Mouse (Mus musculus) heart, embryonic 12.5 days (tissue): ENCODE data around the gene Apc2. TPM values are rescaled to one million over a fixed set of nuclear protein-coding genes. Genes with fewer than 3 reads are reported as not detected.
A peak's percentile ranks its signal among the peaks of the same experiment; 100 is the strongest.

Source experiments
- ATAC-seq: fragments of 200-750 bp; cut with Nextera tagmentation; 2 replicates; pipeline ENCODE4 v1.8.0; 2017; ENCODE audit warnings: moderate TSS enrichment, moderate library complexity; ENCODE audit not compliant: insufficient number of reproducible peaks, low FRiP score
- H3K27ac ChIP-seq: fragments of 300-500 bp; sonication (generic); 2 replicates; pipeline ENCODE4 v1.5.1; 2016; ENCODE audit warnings: mild to moderate bottlenecking, moderate library complexity; ENCODE audit not compliant: poor library complexity, severe bottlenecking
- H3K27me3 ChIP-seq: fragments of 300-500 bp; sonication (generic); replicated peaks from 2 replicates; pipeline ENCODE4 v1.6.1; 2016; ENCODE audit warnings: mild to moderate bottlenecking, moderate library complexity
- H3K36me3 ChIP-seq: fragments of 300-500 bp; sonication (generic); 2 replicates; pipeline ENCODE4 v1.6.1; 2016; ENCODE audit warnings: mild to moderate bottlenecking, moderate library complexity
- H3K4me1 ChIP-seq: fragments of 300-500 bp; sonication (generic); replicated peaks from 2 replicates; pipeline ENCODE4 v1.6.1; 2016; ENCODE audit warnings: mild to moderate bottlenecking
- H3K4me2 ChIP-seq: fragments of 300-500 bp; sonication (generic); 2 replicates; pipeline ENCODE4 v1.6.1; 2016; ENCODE audit warnings: mild to moderate bottlenecking, moderate library complexity
- H3K4me3 ChIP-seq: fragments of 300-500 bp; sonication (generic); 2 replicates; pipeline ENCODE4 v1.5.1; 2016; ENCODE audit warnings: mild to moderate bottlenecking
- H3K9ac ChIP-seq: fragments of 300-500 bp; sonication (generic); 2 replicates; pipeline ENCODE4 v1.6.1; 2016; ENCODE audit warnings: mild to moderate bottlenecking, moderate library complexity
- H3K9me3 ChIP-seq: fragments of 300-500 bp; sonication (generic); replicated peaks from 2 replicates; pipeline ENCODE4 v1.6.1; 2016; ENCODE audit warnings: mild to moderate bottlenecking, moderate library complexity
- WGBS: fragments of 180-500 bp; shearing (Covaris S2); methylation state at CpG from one replicate; pipeline ENCODE4 v1.1.7; 2016; 5-methylcytosine and 5-hydroxymethylcytosine counted together
- polyA plus RNA-seq: library from polyadenylated mRNA; unstranded; fragments of >200 nt; fragmentation: Nextera tagmentation; extraction: Ambion mirVana; gene quantifications from 2 replicates; pipeline ENCODE4 v1.2.1, GENCODE M21; 2016

Gene Apc2
- polyA plus RNA-seq, 1 experiment from 2014 or later = 1.4 TPM

- Histone ChIP-seq H3K27me3 (no peaks in the 10 kb centered on the region), H3K4me2 (no peak overlapping the region), H3K36me3 (peaks cover 96% of the 10 kb centered on the region), H3K9me3 (no peaks in the 10 kb centered on the region), H3K4me1 (peaks cover 22% of the 10 kb centered on the region), H3K4me3 (no peak overlapping the region), H3K9ac (peak overlapping the region; percentile 49; the same call in 1 of the 2 replicates), H3K27ac (peak overlapping the region; percentile 20; the same call in 1 of the 2 replicates)
- 71% methylated on average over 8 of the region's 8 CpGs for WGBS
- ATAC-seq = no peak
These were observed 13.8 kb upstream of the Apc2 start for GRCm38 (mm10) chr10:80281921-80282371.

- H3K9me3 ChIP-seq = no peaks in the 10 kb centered on the region
- no peaks in the 10 kb centered on the region for H3K27me3 ChIP-seq
- WGBS = 84% methylated on average over 20 of the region's 20 CpGs
- H3K4me2 ChIP-seq = no peak overlapping the region
- H3K36me3 ChIP-seq = peaks cover 96% of the 10 kb centered on the region
- H3K9ac ChIP-seq = no peak overlapping the region
- no peak overlapping the region for H3K4me3 ChIP-seq
- no peak for ATAC-seq
- 0 out of 2 replicates have a peak overlapping the region, but pooled peaks have one; percentile 20 for H3K27ac ChIP-seq
- H3K4me1 ChIP-seq = peaks cover 22% of the 10 kb centered on the region
These were observed 13.0 kb upstream of the Apc2 start for GRCm38 (mm10) chr10:80282481-80283441.

- Histone ChIP-seq H3K9me3 (no peaks in the 10 kb centered on the region), H3K4me3 (no peak overlapping the region), H3K9ac (no peak overlapping the region; the same call in 1 of the 2 replicates), H3K27ac (no peak overlapping the region), H3K36me3 (peaks cover 84% of the 10 kb centered on the region), H3K4me2 (no peak overlapping the region), H3K4me1 (peaks cover 21% of the 10 kb centered on the region), H3K27me3 (no peaks in the 10 kb centered on the region)
- ATAC-seq = no peak
- 88% methylated on average over 15 of the region's 15 CpGs for WGBS
These were observed 10.3 kb upstream of the Apc2 start for GRCm38 (mm10) chr10:80285222-80286070.

- no peak for ATAC-seq
- Histone ChIP-seq H3K4me3 (no peak overlapping the region), H3K4me2 (no peak overlapping the region), H3K9ac (no peak overlapping the region), H3K9me3 (no peaks in the 10 kb centered on the region), H3K27me3 (no peaks in the 10 kb centered on the region), H3K27ac (no peak overlapping the region), H3K36me3 (peaks cover 59% of the 10 kb centered on the region), H3K4me1 (peaks cover under 1% of the 10 kb centered on the region)
- WGBS = 94% methylated on average over 12 of the region's 12 CpGs
These were observed 7.7 kb upstream of the Apc2 start for GRCm38 (mm10) chr10:80288097-80288496.

GRCm38 (mm10) chr10:80288657-80289056 lies 7.1 kb upstream of the Apc2 start:
- Histone ChIP-seq H3K36me3 (peaks cover 59% of the 10 kb centered on the region), H3K4me2 (no peak overlapping the region), H3K27ac (no peak overlapping the region), H3K4me3 (no peak overlapping the region), H3K4me1 (peaks cover 6% of the 10 kb centered on the region), H3K27me3 (no peaks in the 10 kb centered on the region), H3K9me3 (no peaks in the 10 kb centered on the region), H3K9ac (no peak overlapping the region)
- 71% methylated on average over 8 of the region's 8 CpGs for WGBS
- ATAC-seq = no peak

- Histone ChIP-seq H3K27ac (peak within 1 kb of the TSS; percentile 82), H3K4me1 (peaks cover 34% of the 10 kb centered on the region), H3K36me3 (peaks cover 36% of the 10 kb centered on the region), H3K27me3 (peaks cover 12% of the 10 kb centered on the region), H3K9me3 (no peaks in the 10 kb centered on the region), H3K4me3 (peak within 1 kb of the TSS; percentile 80), H3K4me2 (peak within 1 kb of the TSS; percentile 99), H3K9ac (peak within 1 kb of the TSS; percentile 92)
- ATAC-seq = peak; percentile 92
- under 1% methylated on average over 65 of the region's 72 CpGs for WGBS
These were observed 3.3 kb upstream of the Apc2 start, which contains the start of gene Rps15 for GRCm38 (mm10) chr10:80292251-80293146. Rps15 (plus strand) TSS chr10:80292453.

GRCm38 (mm10) chr10:80293325-80293724 lies 2.5 kb upstream of the Apc2 start:
- WGBS = 33% methylated on average over 14 of the region's 14 CpGs
- ATAC-seq = no peak

GRCm38 (mm10) chr10:80294311-80294710 lies 1.5 kb upstream of the Apc2 start:
- Histone ChIP-seq H3K4me3 (peak overlapping the region; percentile 80; the same call in 1 of the 2 replicates), H3K4me2 (peak overlapping the region; percentile 6; the same call in 1 of the 2 replicates), H3K27ac (no peak overlapping the region), H3K9me3 (no peaks in the 10 kb centered on the region), H3K36me3 (peaks cover 21% of the 10 kb centered on the region), H3K4me1 (peaks cover 34% of the 10 kb centered on the region), H3K9ac (peak overlapping the region; percentile 92; the same call in 1 of the 2 replicates), H3K27me3 (peaks cover 30% of the 10 kb centered on the region)
- 67% methylated on average over 4 of the region's 4 CpGs for WGBS
- ATAC-seq = no peak

More at GRCm38 (mm10) chr10:80293325-80293724, 2.5 kb upstream of the Apc2 start:
- Histone ChIP-seq H3K4me3 (peak overlapping the region; percentile 80), H3K9ac (peak overlapping the region; percentile 92), H3K27me3 (peaks cover 21% of the 10 kb centered on the region), H3K4me1 (peaks cover 34% of the 10 kb centered on the region), H3K27ac (peak overlapping the region; percentile 82), H3K36me3 (peaks cover 30% of the 10 kb centered on the region), H3K9me3 (no peaks in the 10 kb centered on the region), H3K4me2 (peak overlapping the region; percentile 99)

- Histone ChIP-seq H3K27me3 (peaks cover 36% of the 10 kb centered on the region), H3K4me1 (peaks cover 34% of the 10 kb centered on the region), H3K4me2 (peak overlapping the region; percentile 83; the same call in 1 of the 2 replicates), H3K9me3 (no peaks in the 10 kb centered on the region), H3K4me3 (no peak overlapping the region), H3K36me3 (peaks cover 21% of the 10 kb centered on the region), H3K27ac (no peak overlapping the region), H3K9ac (0 out of 2 replicates have a peak overlapping the region, but pooled peaks have one; percentile 92)
- ATAC-seq = no peak
- 39% methylated on average over 7 of the region's 7 CpGs for WGBS
These were observed 931 bp upstream of the Apc2 start for GRCm38 (mm10) chr10:80294788-80295303.

- Histone ChIP-seq H3K9ac (peak overlapping the region; percentile 37; the same call in 1 of the 2 replicates), H3K36me3 (peaks cover 21% of the 10 kb centered on the region), H3K27ac (no peak overlapping the region), H3K4me3 (no peak overlapping the region), H3K27me3 (peaks cover 56% of the 10 kb centered on the region), H3K4me2 (no peak overlapping the region), H3K9me3 (no peaks in the 10 kb centered on the region), H3K4me1 (peaks cover 34% of the 10 kb centered on the region)
- WGBS = 84% methylated on average over 5 of the region's 5 CpGs
- no peak for ATAC-seq
These were observed 1.0 kb downstream of the Apc2 start for GRCm38 (mm10) chr10:80296824-80297223.
